Mouse (Mus musculus): ENCODE data around the gene Cyren.

The Cyren gene

DNA sequence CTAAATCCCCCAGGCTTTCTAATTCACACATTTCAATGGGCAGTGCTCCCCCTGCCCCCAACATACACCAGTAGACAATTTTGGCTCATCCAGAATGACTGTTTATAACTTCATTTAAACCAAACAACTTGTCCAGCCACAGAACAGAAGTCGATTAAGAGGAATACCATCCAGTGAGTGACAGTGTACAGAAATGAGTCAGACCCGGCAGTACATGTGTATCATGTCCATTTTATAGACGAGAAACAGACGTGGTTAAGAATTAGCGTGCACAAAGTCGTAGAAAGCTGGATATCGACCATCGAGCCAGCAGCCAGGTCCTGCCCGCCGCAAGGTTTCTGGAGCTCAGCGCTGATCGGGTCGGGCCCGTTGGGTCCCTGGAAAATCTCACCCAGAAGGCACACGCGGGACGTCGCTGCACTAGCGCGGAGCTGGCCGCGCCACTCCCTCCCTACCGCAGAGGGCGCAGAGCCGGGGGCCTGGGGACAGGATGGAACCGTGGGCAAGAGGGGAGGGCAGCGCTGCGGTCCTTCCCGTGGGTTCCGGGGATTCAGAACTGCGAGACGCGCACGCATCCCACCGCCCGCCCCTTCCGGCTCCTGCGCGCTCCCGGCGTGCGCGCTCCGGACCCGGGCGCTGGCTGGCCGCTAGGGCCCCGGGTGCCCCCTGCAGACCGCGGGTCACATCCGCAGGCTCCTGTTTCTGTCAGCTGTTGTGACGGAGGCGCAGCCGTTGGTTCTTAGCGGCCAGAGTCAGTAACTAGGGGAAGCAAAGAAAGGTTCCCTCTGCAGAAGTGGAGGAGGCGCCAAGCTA lies at the start of gene Cyren:
Cyren (minus strand) TSS at position 552 of the 813 bp plus-strand sequence.
- ChIA-PET POLR2A (interaction anchor here in 3 of 4 experiments (0.5 to 4.3 kb wide), 31 partner anchors 9 to 559 kb away, joined by 3 to 29 read pairs (median 4); partner anchors contain the start of genes Agbl3 (in 3 of the 3), Bpgm (in 1 of the 3), Stra8 (in 1 of the 3) and Tmem140 (in 1 of the 3)), CTCF (interaction anchor here (0.7 to 3.9 kb wide), 17 partner anchors 9 to 531 kb away, joined by 3 to 17 read pairs (median 4); partner anchors contain the start of genes Agbl3 (in 1 of the 4) and Bpgm (in 1 of the 4))

DNA sequence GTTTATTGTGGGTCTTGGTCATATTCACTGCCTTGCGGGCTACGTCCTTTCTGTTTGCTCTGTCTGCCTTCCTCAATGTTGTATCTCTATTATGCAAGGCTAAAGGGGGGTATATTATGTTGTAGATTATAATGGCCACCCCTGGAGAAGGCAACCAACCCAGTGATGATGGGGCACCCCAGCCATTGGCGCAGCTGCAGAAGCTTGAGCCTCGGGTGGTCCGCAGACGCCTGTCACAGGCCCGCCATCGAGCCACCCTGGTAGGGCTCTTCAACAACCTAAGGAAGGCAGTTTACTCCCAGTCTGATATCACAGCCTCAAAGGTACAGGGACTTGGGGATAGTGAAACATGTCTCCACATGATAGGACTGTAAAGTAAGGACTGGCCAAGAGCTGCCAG lies 49.7 kb upstream of the Cyren start:
- CTCF ChIA-PET: interaction anchor here (0.5 to 2.6 kb wide), 39 partner anchors 10 to 635 kb away, joined by 3 to 17 read pairs (median 4); partner anchors contain the start of genes Cyren (in 2 of the 4), Agbl3 (in 1 of the 4) and Slc23a4 (in 1 of the 4)

DNA sequence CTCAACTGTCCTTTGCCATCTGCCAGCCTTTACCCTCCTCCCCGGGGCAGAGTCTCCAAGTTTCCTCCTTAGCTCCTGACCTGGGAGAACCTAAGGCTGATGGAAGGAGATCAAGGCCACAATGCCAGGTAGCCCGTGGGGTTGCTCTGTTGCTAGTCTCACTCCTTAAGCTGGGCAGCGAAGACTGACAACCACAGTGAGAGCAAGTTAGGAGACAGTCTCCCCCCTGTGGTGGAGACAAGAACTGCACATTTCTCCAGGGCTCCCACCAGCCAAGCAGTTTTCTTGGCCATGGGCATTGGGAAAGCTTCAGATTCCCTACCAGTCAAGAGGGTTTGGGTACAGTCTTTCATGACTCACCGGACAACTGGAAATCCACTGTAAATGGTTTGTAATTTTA lies 49.3 kb upstream of the Cyren start:
- ChIA-PET POLR2A (interaction anchor here in 2 of 4 experiments (0.7 to 2.3 kb wide), 11 partner anchors 11 to 634 kb away, joined by 3 to 14 read pairs (median 3); partner anchors contain the start of genes Agbl3 (in 1 of the 2), Cyren (in 1 of the 2) and Slc23a4 (in 1 of the 2)), CTCF (interaction anchor here (0.5 to 2.6 kb wide), 43 partner anchors 10 to 696 kb away, joined by 3 to 17 read pairs (median 4); partner anchors contain the start of genes Cyren (in 2 of the 4), Agbl3 (in 1 of the 4), Akr1b8 (in 1 of the 4) and Slc23a4 (in 1 of the 4))

More for the DNA sequence above, 49.7 kb upstream of the Cyren start:
- POLR2A ChIA-PET: interaction anchor here in 2 of 4 experiments (0.7 to 2.3 kb wide), 10 partner anchors 10 to 635 kb away, joined by 3 to 14 read pairs (median 3); partner anchors contain the start of genes Agbl3 (in 1 of the 2), Cyren (in 1 of the 2) and Slc23a4 (in 1 of the 2)

DNA sequence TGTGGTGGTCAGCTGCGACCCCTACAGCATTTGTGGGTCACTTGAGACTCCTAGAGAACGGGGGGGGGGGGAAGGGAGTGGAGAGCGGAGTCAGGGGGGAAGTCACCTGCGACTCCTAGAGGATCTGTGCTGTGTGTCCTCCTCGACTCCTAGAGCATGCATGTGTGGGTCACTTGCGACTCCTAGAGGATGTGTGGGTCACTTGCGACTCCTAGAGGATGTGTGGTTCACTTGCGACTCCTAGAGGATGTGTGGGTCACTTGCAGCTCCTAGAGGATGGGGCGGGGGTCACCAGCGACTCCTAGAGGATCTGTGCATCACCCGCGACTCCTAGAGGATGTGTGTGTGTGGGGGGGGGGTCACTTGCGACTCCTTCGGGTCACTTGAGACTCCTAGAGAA lies 44.1 kb upstream of the Cyren start:
- ChIA-PET POLR2A (interaction anchor here (0.6 to 1.0 kb wide), 14 partner anchors 11 to 1253 kb away, joined by 3 to 12 read pairs (median 4); partner anchors contain the start of genes Agbl3 (in 1 of the 4) and Wdr91 (in 1 of the 4)), CTCF (interaction anchor here (0.6 to 1.9 kb wide), 62 partner anchors 8 to 1761 kb away, joined by 3 to 19 read pairs (median 5); partner anchors contain the start of genes Cyren (in 3 of the 4), Bpgm (in 2 of the 4), Wdr91 (in 2 of the 4) and Agbl3 (in 1 of the 4))

DNA sequence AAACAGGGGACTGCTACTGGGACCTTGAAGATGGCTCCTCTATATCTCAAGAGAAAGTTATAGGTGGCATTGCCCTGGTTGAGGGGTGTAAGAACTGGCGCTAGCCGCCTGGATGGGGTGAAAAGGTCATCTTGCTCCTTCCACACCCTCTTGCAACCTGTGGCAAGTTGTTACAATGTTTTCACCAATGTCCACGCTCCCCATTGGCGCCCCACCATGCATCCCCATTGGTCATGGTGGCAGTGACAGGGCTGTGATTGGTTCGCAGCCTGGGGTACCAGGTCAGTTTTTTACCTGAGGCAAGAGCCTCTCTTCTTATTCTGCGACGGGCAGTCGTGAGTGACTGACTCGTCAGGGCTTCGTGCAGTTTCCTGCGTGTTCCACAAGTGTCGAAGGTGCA lies 42.8 kb upstream of the Cyren start:
- POLR2A ChIA-PET: interaction anchor here in 2 of 4 experiments (1.1 to 1.8 kb wide), 2 partner anchors 10 to 13 kb away, joined by 3 to 12 read pairs; partner anchors contain the start of gene Wdr91 (in 1 of the 2)
- CTCF ChIA-PET: interaction anchor here in 2 of 4 experiments (1.3 to 1.9 kb wide), 2 partner anchors 41 kb away, joined by 3 to 6 read pairs; no protein-coding TSS in a partner anchor

DNA sequence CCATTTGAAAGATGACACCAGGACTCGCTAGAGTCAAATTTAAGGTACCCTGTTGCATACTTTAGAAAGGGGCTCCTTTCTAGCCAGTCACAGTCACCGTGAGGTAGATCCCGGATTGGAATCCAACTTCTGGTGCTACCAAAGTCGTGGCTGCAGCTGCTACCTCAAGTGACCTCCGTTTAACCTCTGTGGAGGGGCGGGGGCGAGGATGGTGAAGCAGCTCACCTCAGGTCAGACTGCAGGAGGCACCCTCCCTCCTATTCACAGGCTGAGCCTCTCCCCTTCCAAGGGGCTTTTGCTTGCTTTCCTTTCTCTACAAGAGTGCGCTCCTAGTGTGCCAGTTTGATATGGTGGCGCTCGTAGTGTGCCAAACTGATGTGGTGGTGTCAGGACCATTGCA lies 42.1 kb upstream of the Cyren start, which contains the start of gene Stra8:
Stra8 (plus strand) TSS at position 208 of the 400 bp plus-strand sequence.
- ChIA-PET CTCF (interaction anchor here in 2 of 4 experiments (0.5 to 1.3 kb wide), 4 partner anchors 9 to 40 kb away, joined by 3 to 9 read pairs (median 4); partner anchors contain the start of gene Wdr91 (in 2 of the 2)), POLR2A (interaction anchor here in 3 of 4 experiments (0.6 to 2.3 kb wide), 10 partner anchors 9 to 140 kb away, joined by 3 to 12 read pairs (median 5); partner anchors contain the start of genes Wdr91 (in 3 of the 3), Agbl3 (in 1 of the 3) and Cyren (in 1 of the 3))

DNA sequence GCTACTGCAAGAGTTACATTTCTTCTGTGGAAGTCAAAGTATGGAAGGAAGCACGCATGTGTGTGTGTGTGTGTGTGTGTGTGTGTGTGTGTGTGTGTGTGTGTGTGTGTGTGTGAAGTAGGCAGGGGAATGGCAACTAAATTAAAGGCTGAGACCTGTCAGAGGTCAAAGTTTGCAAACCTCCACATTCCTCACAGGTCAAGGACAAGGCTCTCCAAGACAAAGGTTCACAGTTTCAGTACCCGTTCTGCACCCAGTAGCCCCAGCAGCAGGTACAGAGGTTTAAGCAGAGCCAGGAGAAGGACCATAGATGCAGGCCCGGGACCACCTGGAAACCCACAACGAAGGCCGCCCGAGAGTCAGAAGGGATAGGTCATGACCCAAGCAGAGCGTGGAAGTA lies 41.3 kb upstream of the Cyren start:
- ChIA-PET CTCF (interaction anchor here in 1 of 4 experiments (1.3 kb wide), 1 partner anchor 39 kb away, joined by 3 read pairs; no protein-coding TSS in a partner anchor), POLR2A (interaction anchor here in 3 of 4 experiments (0.6 to 2.3 kb wide), 12 partner anchors 8 to 164 kb away, joined by 3 to 12 read pairs (median 5); partner anchors contain the start of genes Wdr91 (in 3 of the 3), Agbl3 (in 1 of the 3) and Cyren (in 1 of the 3))

DNA sequence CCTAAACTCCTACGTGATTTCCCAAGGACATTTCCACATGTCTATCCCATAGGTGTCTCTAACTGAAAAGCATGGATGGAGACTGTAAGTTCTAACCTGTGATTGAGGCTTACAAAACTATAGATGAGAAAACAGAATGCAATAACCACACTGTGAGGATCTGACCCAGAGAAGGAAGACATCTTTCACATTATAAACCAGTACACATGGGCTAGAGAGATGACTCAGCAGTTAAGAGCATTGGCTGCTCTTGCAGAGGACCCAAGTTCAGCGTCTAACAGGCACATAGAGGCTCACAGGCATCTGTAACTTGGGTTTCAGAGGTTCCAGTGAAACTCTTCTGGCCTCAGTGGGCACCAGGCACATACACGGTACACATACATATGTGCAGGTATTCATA lies 36.6 kb upstream of the Cyren start:
- POLR2A ChIA-PET: no interaction called here
- CTCF ChIA-PET: no interaction called here

DNA sequence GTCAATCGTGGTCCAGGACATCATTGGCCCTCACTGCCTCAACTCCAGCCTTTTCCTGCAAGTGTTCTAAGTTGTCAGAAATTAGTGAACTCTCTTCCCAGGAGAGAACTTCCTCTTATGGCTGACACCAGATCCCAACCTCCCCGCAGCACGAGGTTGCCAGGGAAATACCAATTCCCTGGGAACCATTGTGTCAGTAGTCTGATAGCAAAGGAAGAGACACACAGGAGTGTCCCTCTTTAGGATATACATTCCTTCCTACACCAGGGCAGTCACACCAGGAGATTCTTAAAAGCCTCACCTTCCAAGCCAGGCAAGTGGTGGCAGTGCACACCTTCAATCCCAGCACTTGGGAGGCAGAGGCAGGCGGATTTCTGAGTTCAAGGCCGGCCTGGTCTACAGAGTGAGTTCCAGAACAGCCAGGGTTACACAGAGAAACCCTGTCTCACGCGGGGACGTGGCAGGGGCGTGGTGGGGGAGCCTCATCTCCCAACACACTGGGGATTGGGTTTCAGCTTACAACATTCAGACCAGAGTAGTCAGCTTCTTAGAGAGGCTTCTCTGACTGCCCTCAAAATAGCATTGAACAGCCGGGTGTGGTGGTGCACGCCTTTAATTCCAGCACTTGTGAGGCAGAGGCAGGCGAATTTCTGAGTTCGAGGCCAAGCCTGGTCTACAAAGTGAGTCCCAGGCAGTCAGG lies 35.6 kb upstream of the Cyren start:
- CTCF ChIA-PET: no interaction called here

DNA sequence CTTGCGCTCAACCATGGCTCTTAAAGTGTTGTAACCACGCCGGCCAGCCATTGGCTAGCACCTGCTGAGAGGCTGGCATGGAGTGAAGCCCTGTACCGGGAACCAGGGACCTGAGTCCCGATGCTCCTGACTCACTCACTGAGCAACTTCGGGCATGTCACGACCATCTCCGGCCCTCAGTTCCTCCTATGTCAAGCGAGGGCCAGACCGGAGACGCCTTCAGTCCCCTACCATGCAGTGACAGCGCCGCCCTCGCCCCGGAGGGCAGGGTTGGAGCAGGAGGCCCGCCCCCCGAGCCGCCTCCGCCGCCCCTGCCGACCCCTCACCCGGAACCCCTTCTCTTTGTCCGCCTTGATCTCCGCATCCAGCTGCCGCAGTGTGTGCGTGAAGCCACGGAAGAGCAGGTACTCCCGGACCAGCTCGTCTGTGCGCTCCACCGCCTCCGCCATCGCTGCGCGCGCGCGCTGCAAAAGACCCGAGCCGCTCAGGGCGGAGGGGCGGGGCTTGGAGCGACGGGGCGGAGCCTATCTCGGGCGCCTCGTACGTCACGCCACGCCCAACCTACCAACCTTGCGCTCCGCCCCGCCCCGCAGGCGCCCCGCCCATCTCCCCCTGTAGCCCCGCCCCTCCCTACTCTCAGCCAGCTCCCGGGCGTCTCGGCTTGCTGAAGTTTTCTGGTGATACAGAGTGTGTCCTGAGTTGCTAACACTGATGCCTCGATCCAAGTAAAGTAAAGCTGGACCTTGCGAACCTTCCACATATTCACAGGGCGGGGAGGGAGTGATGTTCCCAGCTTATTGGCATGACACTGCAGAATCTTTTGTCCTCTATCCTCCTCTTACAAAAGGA lies 32.7 kb upstream of the Cyren start, which contains the start of gene Wdr91:
Wdr91 (minus strand) TSS at position 506 of the 849 bp plus-strand sequence.
- ChIA-PET POLR2A (interaction anchor here (0.5 to 2.3 kb wide), 37 partner anchors 8 to 435 kb away, joined by 3 to 12 read pairs (median 4); partner anchors contain the start of genes Stra8 (in 3 of the 4), Agbl3 (in 1 of the 4), Bpgm (in 1 of the 4) and Cnot4 (in 1 of the 4)), CTCF (interaction anchor here in 3 of 4 experiments (0.6 to 1.5 kb wide), 14 partner anchors 9 to 417 kb away, joined by 3 to 9 read pairs (median 4); partner anchors contain the start of genes Stra8 (in 2 of the 3) and Slc23a4 (in 1 of the 3))

More for the DNA sequence above, 35.6 kb upstream of the Cyren start:
- POLR2A ChIA-PET: interaction anchor here in 2 of 4 experiments (0.5 to 1.5 kb wide), 3 partner anchors 11 to 51 kb away, joined by 3 to 5 read pairs (median 3); partner anchors contain the start of gene Tmem140 (in 1 of the 2)

DNA sequence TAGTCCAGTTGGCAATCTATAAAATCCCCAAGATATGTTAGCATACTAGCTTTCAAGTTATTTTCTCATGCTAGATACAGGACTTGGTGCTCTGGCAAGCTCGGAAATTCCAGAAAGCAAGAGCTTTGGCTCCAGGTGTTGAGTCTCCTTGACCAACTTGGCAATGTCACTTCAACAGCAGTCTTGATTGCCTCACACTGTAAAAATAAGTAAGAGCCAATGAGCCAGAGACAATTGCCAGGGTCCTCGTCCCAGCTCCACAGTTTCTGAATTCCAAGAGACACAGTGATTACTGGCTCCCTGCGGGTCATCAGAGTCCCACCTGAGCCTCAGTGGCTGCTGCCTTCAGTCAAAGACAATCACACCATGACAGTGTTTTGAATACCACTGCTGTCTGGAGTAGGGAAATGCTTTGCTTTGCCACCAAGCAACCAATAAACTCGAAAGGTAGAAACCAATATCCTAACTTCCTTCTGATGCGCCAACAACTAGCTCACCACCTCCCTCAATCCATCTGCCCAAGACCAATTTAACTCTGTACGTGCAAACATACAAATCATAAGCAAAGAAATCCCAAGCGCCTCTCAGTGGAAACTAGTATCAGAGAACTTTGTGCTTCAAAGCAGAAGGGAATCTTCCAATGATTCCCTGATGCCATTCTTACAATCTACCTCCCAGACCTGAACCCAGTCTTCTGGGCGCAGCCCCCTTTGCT lies 31.9 kb upstream of the Cyren start:
- CTCF ChIA-PET: interaction anchor here in 2 of 4 experiments (0.8 to 1.1 kb wide), 3 partner anchors 10 to 30 kb away, joined by 3 to 4 read pairs (median 4); partner anchors contain the start of gene Stra8 (in 1 of the 2)

DNA sequence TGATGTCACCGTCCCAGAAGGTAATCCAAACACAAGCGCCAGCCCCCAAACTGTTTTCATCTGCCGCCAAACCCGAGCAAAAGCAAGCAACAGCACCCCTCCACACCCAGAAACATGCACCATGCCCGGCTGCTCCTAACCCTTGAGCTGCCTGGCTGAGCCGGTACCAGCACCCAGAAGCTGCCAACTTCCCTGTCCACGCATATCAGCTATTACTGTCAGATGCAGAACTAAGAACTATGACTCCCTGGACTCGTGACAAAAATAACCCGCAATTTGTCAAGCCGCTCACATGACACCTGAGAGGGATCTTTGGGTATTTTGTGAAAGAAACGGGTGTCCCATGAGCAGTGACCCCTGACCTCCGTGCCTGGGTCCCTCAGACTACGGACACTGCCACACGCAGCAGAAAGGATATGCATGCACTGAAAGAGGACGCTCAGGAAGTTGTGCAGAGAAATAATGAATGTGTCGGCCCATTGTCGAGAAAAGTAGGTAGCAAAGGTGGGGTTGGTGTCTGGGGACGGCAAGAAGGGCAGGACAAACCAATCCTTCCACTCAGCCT lies 29.9 kb upstream of the Cyren start:
- CTCF ChIA-PET: interaction anchor here in 1 of 4 experiments (1.0 kb wide), 1 partner anchor 20 kb away, joined by 3 read pairs; no protein-coding TSS in a partner anchor

More for the DNA sequence above, 31.9 kb upstream of the Cyren start:
- POLR2A ChIA-PET: interaction anchor here in 3 of 4 experiments (0.6 to 2.3 kb wide), 22 partner anchors 7 to 434 kb away, joined by 3 to 12 read pairs (median 4); partner anchors contain the start of genes Stra8 (in 3 of the 3), Agbl3 (in 1 of the 3), Bpgm (in 1 of the 3) and Cnot4 (in 1 of the 3)

DNA sequence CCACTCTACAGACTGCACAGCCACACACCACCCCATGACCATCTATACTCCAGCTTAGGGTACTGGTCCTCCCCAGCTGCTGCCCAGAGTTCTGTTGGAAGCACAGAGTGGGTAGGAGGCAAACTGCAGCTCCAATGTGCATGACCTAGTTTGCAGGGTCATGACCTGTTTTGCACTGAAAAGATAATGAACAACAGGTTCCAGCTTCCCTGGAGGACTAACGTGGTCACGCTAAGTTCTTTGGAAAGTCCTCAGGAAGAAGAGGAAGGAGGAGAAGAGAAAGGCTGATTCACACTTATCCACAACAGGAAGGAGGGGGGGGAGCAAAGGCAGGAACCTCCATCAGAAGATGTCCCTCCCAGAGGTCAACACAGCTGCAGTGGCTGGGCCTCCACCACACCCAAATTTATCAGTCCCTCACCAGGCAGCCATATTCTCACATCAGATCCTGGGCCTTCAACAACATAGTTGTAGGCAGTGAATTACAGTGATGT lies 29.3 kb upstream of the Cyren start:
- CTCF ChIA-PET: no interaction called here
- POLR2A ChIA-PET: interaction anchor here in 3 of 4 experiments (0.6 to 1.4 kb wide), 4 partner anchors 9 to 49 kb away, joined by 3 read pairs; no protein-coding TSS in a partner anchor

More for the DNA sequence above, 29.9 kb upstream of the Cyren start:
- POLR2A ChIA-PET: interaction anchor here in 3 of 4 experiments (0.6 to 1.4 kb wide), 6 partner anchors 9 to 571 kb away, joined by 3 to 5 read pairs (median 3); partner anchors contain the start of gene Stra8 (in 1 of the 3)

DNA sequence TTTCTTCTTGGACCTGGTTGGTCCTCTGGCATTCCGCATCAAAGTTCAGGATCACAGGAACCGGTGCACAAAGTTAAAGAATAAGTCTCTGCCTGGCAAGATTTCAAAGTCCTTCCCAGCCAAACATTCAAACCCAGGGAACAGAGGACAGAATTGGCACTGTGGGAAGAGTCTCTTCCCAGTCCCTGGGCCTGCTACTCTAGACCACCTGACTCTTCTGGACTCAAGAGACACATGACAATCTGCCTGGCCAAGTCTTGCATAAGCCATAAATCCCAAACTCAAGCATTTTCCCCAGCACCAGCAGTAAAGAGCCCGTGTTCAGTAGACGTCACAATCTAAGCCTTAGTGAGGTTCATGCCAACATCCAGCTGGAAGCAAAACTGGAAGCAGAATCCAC lies 28.8 kb upstream of the Cyren start:
- POLR2A ChIA-PET: interaction anchor here in 1 of 4 experiments (0.8 to 1.4 kb wide), 2 partner anchors 8 to 16 kb away, joined by 3 read pairs; no protein-coding TSS in a partner anchor
- CTCF ChIA-PET: interaction anchor here in 1 of 4 experiments (2.0 kb wide), 1 partner anchor 29 kb away, joined by 4 read pairs; the partner anchor contains the start of gene Cyren

Data from embryonic stem cell, embryonic (primary cell).